Mouse (Mus musculus) liver, embryonic 14.5 days (tissue): ENCODE measurements at regions not wholly inside any gene's neighbourhood (a gene's known extent, or its start where the extent isn't known, plus 50 kb on each side); places are given as distances from the start of the nearest gene placed in this dataset.

Experiments
- ATAC-seq: fragments of 200-750 bp; cut with Nextera tagmentation; 2 replicates; pipeline ENCODE4 v1.8.0; 2017; ENCODE audit warnings: moderate number of reproducible peaks, mild to moderate bottlenecking, moderate library complexity; ENCODE audit not compliant: insufficient read depth
- DNase-seq, 3 experiments: peaks; one replicate each; pipeline ENCODE4 v3.0.0-alpha.2; 2012 to 2013; ENCODE audit warnings: low read depth in 3 of 3, low spot score in 3 of 3
- H3K27ac ChIP-seq: fragments of 300-500 bp; sonication (generic); 2 replicates; pipeline ENCODE4 v1.5.1; 2014; ENCODE audit warnings: moderate library complexity, mild to moderate bottlenecking, control low read depth, inconsistent platforms
- H3K27me3 ChIP-seq: fragments of 300-500 bp; sonication (generic); 2 replicates; pipeline ENCODE4 v1.6.1; 2014; ENCODE audit warnings: mild to moderate bottlenecking, low read length, moderate library complexity; ENCODE audit not compliant: control insufficient read depth, insufficient read depth
- H3K36me3 ChIP-seq: fragments of 300-500 bp; sonication (generic); replicated peaks from 2 replicates; pipeline ENCODE4 v1.6.1; 2014; ENCODE audit warnings: low read depth; ENCODE audit not compliant: control insufficient read depth, insufficient read depth
- H3K4me1 ChIP-seq, 2 experiments: fragments of 200-500 bp in 1 of 2; fragments of 300-500 bp in 1 of 2; sonication (generic) in 1 of 2; replicated peaks; 2 replicates each; pipeline ENCODE4 v1.6.1; 2012 to 2014; ENCODE audit warnings: antibody characterized with exemption in 1 of 2, inconsistent platforms in 1 of 2, low read length in 1 of 2; ENCODE audit not compliant: control insufficient read depth in 2 of 2, insufficient read depth in 2 of 2
- H3K4me2 ChIP-seq: fragments of 300-500 bp; sonication (generic); 2 replicates; pipeline ENCODE4 v1.6.1; 2014; ENCODE audit warnings: low read depth, mild to moderate bottlenecking, control low read depth, moderate library complexity
- H3K4me3 ChIP-seq, 2 experiments: fragments of 200-500 bp in 1 of 2; fragments of 300-500 bp in 1 of 2; sonication (generic) in 1 of 2; 2 replicates each; pipeline ENCODE4 v1.5.1; 2012 to 2014; ENCODE audit warnings: low read depth in 2 of 2, low read length in 2 of 2, mild to moderate bottlenecking in 2 of 2, control low read depth in 1 of 2, inconsistent platforms in 1 of 2, moderate library complexity in 1 of 2; ENCODE audit not compliant: insufficient read depth in 1 of 2
- H3K9ac ChIP-seq: fragments of 300-500 bp; sonication (generic); replicated peaks from 2 replicates; pipeline ENCODE4 v1.6.1; 2014; ENCODE audit warnings: mild to moderate bottlenecking, control low read depth, moderate library complexity
- H3K9me3 ChIP-seq: fragments of 300-500 bp; sonication (generic); 2 replicates; pipeline ENCODE4 v1.6.1; 2016; ENCODE audit warnings: low read length, mixed read lengths; ENCODE audit not compliant: control insufficient read depth
- CTCF ChIP-seq: IDR thresholded peaks from 2 replicates; pipeline ENCODE4 v1.5.1; 2016; ENCODE audit warnings: antibody characterized with exemption, low read depth, control low read depth
- EP300 ChIP-seq: IDR thresholded peaks from 2 replicates; pipeline ENCODE4 v1.6.1; 2016; ENCODE audit warnings: antibody characterized with exemption, low read depth
- WGBS: fragments of 180-500 bp; shearing (Covaris S2); extraction: QIAGEN DNeasy Blood & Tissue Kit; methylation state at CpG from one replicate; pipeline ENCODE4 v1.1.7; 2014; ENCODE audit not compliant: insufficient replicate concordance; 5-methylcytosine and 5-hydroxymethylcytosine counted together

GRCm38 (mm10) chr4:55619891-55620290 lies 87.6 kb upstream of the Klf4 start:
- 67% methylated on average over 3 of the region's 3 CpGs for WGBS
- 0 out of 4 replicates have a peak, but pooled peaks cover 0 to 3% of the 10 kb centered on the region in 2 experiments for H3K4me1 ChIP-seq
- no peak overlapping the region for H3K4me2 ChIP-seq
- no peak for TF ChIP-seq CTCF
- no peak for TF ChIP-seq EP300
- DNase-seq, result no peak
- no peaks in the 10 kb centered on the region for H3K27me3 ChIP-seq
- H3K9me3 ChIP-seq, result no peaks in the 10 kb centered on the region
- H3K36me3 ChIP-seq, result no peaks in the 10 kb centered on the region
- H3K27ac ChIP-seq, result no peak overlapping the region
- no peak overlapping the region for H3K9ac ChIP-seq
- no peak for ATAC-seq
- no peak overlapping the region for H3K4me3 ChIP-seq

GRCm38 (mm10) chr4:55615808-55616207 lies 83.5 kb upstream of the Klf4 start:
- Histone ChIP-seq H3K36me3 (no peaks in the 10 kb centered on the region), H3K9me3 (no peaks in the 10 kb centered on the region), H3K9ac (no peak overlapping the region), H3K27me3 (no peaks in the 10 kb centered on the region), H3K4me1 (no peaks in the 10 kb centered on the region), H3K4me2 (no peak overlapping the region), H3K27ac (no peak overlapping the region), H3K4me3 (no peak overlapping the region)
- ATAC-seq, result no peak
- no peak for TF ChIP-seq EP300
- no peak for TF ChIP-seq CTCF
- no peak for DNase-seq
- WGBS, result 59% methylated on average over 6 of the region's 6 CpGs

GRCm38 (mm10) chr4:55613523-55613922 lies 81.3 kb upstream of the Klf4 start:
- ATAC-seq, result no peak
- H3K4me3 ChIP-seq, result no peak overlapping the region
- no peaks in the 10 kb centered on the region for H3K27me3 ChIP-seq
- TF ChIP-seq CTCF, result no peak
- TF ChIP-seq EP300, result no peak
- no peak for DNase-seq
- no peaks in the 10 kb centered on the region for H3K9me3 ChIP-seq
- no peak overlapping the region for H3K4me2 ChIP-seq
- H3K4me1 ChIP-seq, result no peaks in the 10 kb centered on the region
- no peaks in the 10 kb centered on the region for H3K36me3 ChIP-seq
- no peak overlapping the region for H3K27ac ChIP-seq
- WGBS, result 63% methylated on average over 3 of the region's 3 CpGs
- no peak overlapping the region for H3K9ac ChIP-seq

DNA sequence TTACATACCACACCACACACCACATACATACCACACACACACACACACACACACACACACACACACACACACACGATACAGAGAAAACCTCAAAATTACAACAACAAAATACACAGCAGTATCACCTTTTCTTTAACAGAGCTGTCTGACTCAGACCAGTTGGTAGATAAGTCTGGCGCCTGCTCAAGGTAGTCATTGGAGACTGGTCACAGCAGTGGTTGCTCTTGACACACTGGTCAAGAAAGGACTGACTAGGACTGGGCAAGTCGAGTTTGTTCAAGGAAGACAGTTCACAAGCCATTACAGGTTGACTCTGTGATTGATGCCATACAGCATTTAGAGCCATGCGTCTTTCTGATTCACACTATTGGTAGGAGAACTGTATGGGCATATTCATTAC lies 78.7 kb upstream of the Klf4 start:
- no peak overlapping the region for H3K9ac ChIP-seq
- TF ChIP-seq CTCF (no peak), EP300 (no peak)
- no peak for DNase-seq
- no peak overlapping the region for H3K4me2 ChIP-seq
- 56% methylated on average over 4 of the region's 4 CpGs for WGBS
- H3K4me3 ChIP-seq, result no peak overlapping the region
- ATAC-seq, result no peak
- no peaks in the 10 kb centered on the region for H3K36me3 ChIP-seq
- H3K9me3 ChIP-seq, result no peaks in the 10 kb centered on the region
- H3K4me1 ChIP-seq, result no peaks in the 10 kb centered on the region
- no peaks in the 10 kb centered on the region for H3K27me3 ChIP-seq
- H3K27ac ChIP-seq, result no peak overlapping the region

GRCm38 (mm10) chr4:55609214-55609613 lies 76.9 kb upstream of the Klf4 start:
- H3K4me2 ChIP-seq, result no peak overlapping the region
- DNase-seq (no peak), ATAC-seq (no peak)
- H3K27me3 ChIP-seq, result no peaks in the 10 kb centered on the region
- TF ChIP-seq CTCF (no peak), EP300 (no peak)
- no peaks in the 10 kb centered on the region for H3K9me3 ChIP-seq
- H3K27ac ChIP-seq, result no peak overlapping the region
- H3K4me1 ChIP-seq, result no peaks in the 10 kb centered on the region; a peak in 1 of 4 replicates
- no peak overlapping the region for H3K4me3 ChIP-seq
- no peak overlapping the region for H3K9ac ChIP-seq
- no peaks in the 10 kb centered on the region for H3K36me3 ChIP-seq
- WGBS, result 61% methylated on average over 5 of the region's 5 CpGs

DNA sequence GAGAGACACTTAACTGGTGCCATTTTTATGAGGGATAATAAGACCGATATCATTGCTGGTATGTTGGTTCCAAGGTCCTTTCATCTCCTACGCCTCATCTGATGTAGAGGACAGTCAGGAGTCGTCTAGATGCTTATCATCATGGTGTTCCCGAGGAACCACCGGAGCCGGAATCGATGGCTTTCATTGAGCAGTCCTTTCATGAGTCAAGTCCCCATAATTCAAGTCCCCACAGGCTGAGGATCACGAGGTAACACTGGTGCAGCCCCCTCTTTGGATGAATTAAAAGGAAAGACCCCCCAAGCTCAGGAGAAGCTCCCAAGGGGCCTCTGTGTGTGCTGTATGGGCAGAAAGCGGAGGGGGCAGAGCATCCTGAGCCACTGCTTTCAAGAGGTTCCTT lies 73.3 kb upstream of the Klf4 start:
- ATAC-seq (no peak), DNase-seq (no peak)
- Histone ChIP-seq H3K27ac (no peak overlapping the region), H3K9ac (no peak overlapping the region), H3K4me2 (no peak overlapping the region), H3K9me3 (no peaks in the 10 kb centered on the region), H3K4me1 (no peaks in the 10 kb centered on the region; a peak in 1 of 4 replicates), H3K36me3 (no peaks in the 10 kb centered on the region), H3K4me3 (no peak overlapping the region), H3K27me3 (no peaks in the 10 kb centered on the region)
- TF ChIP-seq CTCF (no peak), EP300 (no peak)
- 67% methylated on average over 9 of the region's 9 CpGs for WGBS
